20 mouse cellular contexts compared by ENCODE assay signal in the genomic region with DNA sequence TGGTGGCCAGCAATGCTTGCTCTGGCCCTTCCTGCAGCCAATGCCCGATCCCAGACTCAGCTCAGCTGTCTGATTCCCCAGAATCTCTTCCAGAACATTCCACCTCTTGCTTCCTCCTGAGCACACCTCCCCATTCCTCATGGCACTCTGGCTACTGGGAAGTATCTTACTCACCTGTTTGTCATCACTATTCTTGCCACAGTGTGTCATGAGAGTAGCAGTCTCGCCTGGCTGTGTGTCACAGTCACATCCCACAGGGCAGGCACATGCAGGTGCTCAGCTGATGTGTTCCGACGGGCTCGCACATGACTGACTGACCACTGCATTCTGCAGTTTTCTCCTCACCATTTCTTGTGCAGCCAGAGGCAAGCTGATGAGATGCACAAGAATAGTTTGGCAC.
DNase-seq lines count a peak whose midpoint lies in the region; ATAC-seq and TF ChIP-seq lines count a peak whose summit lies in the region.
"Had no signal": no experiment of that assay in that cellular context is flagged by ENCODE, and none has a peak within 500 bp of the region (broad histone marks: within the 10 kb centered on the region; RNA-seq: fewer than 3 reads in every experiment).

No protein-coding gene starts in this region.

- no peak overlapping the region for H3K9ac ChIP-seq in embryonic facial prominence, embryonic 14.5 days (ENCODE audit: low read depth, low read length)
- no peak overlapping the region for H3K9ac ChIP-seq in kidney, embryonic 15.5 days
- H3K9ac ChIP-seq in stomach, embryonic 16.5 days (ENCODE audit: low read length) = no peak overlapping the region
- H3K9ac ChIP-seq: embryonic facial prominence, embryonic 13.5 days; hindbrain, embryonic 12.5 days; liver, embryonic 15.5 days had no signal

- no peaks in the 10 kb centered on the region for H3K36me3 ChIP-seq in embryonic facial prominence, embryonic 14.5 days (ENCODE audit: control insufficient read depth, insufficient read depth, low read length)
- H3K36me3 ChIP-seq in embryonic facial prominence, embryonic 10.5 days (replicated peaks) = no peaks in the 10 kb centered on the region
- H3K36me3 ChIP-seq in kidney, embryonic 15.5 days = no peaks in the 10 kb centered on the region
- H3K36me3 ChIP-seq in kidney, adult 2 months (ENCODE audit: control insufficient read depth, insufficient read depth, low read length) = no peaks in the 10 kb centered on the region
- H3K36me3 ChIP-seq in limb, embryonic 10.5 days = no peaks in the 10 kb centered on the region
- no peaks in the 10 kb centered on the region for H3K36me3 ChIP-seq in stomach, embryonic 16.5 days (ENCODE audit: control insufficient read depth, insufficient read depth, low read length)
- H3K36me3 ChIP-seq: embryonic facial prominence, embryonic 13.5 days; forebrain, embryonic 10.5 days; hindbrain, embryonic 12.5 days; liver, embryonic 15.5 days had no signal

- peak overlapping the region; percentile 49; the same call in 1 of the 2 replicates for H3K27ac ChIP-seq in embryonic facial prominence, embryonic 14.5 days (replicated peaks; ENCODE audit: low read depth, low read length)
- no peak overlapping the region for H3K27ac ChIP-seq in embryonic facial prominence, embryonic 10.5 days (replicated peaks)
- H3K27ac ChIP-seq in kidney, embryonic 15.5 days = peak overlapping the region; percentile 18
- no peak overlapping the region; the same call in 1 of the 2 replicates for H3K27ac ChIP-seq in kidney, adult 2 months (ENCODE audit: insufficient read depth, low read depth, low read length)
- H3K27ac ChIP-seq in limb, embryonic 10.5 days = peak overlapping the region; percentile 51; the same call in 1 of the 2 replicates
- H3K27ac ChIP-seq in stomach, embryonic 16.5 days (ENCODE audit: low read length) = 0 out of 2 replicates have a peak overlapping the region, but pooled peaks have one; percentile 34
- H3K27ac ChIP-seq: embryonic facial prominence, embryonic 13.5 days; forebrain, embryonic 10.5 days; hindbrain, embryonic 12.5 days; liver, embryonic 15.5 days had no signal

- no peaks in the 10 kb centered on the region for H3K27me3 ChIP-seq in embryonic facial prominence, embryonic 14.5 days (replicated peaks; ENCODE audit: control insufficient read depth, insufficient read depth, low read length)
- H3K27me3 ChIP-seq in embryonic facial prominence, embryonic 10.5 days (replicated peaks; ENCODE audit: low read depth, poor library complexity, severe bottlenecking) = peaks cover 28% of the 10 kb centered on the region
- peaks cover 30% of the 10 kb centered on the region for H3K27me3 ChIP-seq in kidney, embryonic 15.5 days
- no peaks in the 10 kb centered on the region for H3K27me3 ChIP-seq in kidney, adult 2 months (replicated peaks; ENCODE audit: control insufficient read depth, insufficient read depth, low read length)
- H3K27me3 ChIP-seq in limb, embryonic 10.5 days (ENCODE audit: low read depth, poor library complexity, severe bottlenecking) = peaks cover 12% of the 10 kb centered on the region
- 0 out of 2 replicates have a peak, but pooled peaks cover 2% of the 10 kb centered on the region for H3K27me3 ChIP-seq in stomach, embryonic 16.5 days (ENCODE audit: control insufficient read depth, insufficient read depth, low read length)

- ATAC-seq in embryonic facial prominence, embryonic 14.5 days (ENCODE audit: low read depth) = no peak
- no peak for ATAC-seq in kidney, embryonic 15.5 days (replicated peaks; ENCODE audit: low FRiP score)
- ATAC-seq in stomach, embryonic 16.5 days (ENCODE audit: insufficient read depth, low FRiP score) = no peak
- ATAC-seq: activated CD4-positive, CD25-positive, alpha-beta regulatory T cell, adult 4 months; CD4-positive, CD25-positive, alpha-beta regulatory T cell, adult 4 months had no signal

- no peaks in the 10 kb centered on the region for H3K9me3 ChIP-seq in embryonic facial prominence, embryonic 14.5 days (ENCODE audit: control insufficient read depth, low read length)
- H3K9me3 ChIP-seq in embryonic facial prominence, embryonic 10.5 days = no peaks in the 10 kb centered on the region
- no peaks in the 10 kb centered on the region for H3K9me3 ChIP-seq in kidney, embryonic 15.5 days (replicated peaks)
- H3K9me3 ChIP-seq in limb, embryonic 10.5 days (replicated peaks) = no peaks in the 10 kb centered on the region
- no peaks in the 10 kb centered on the region for H3K9me3 ChIP-seq in stomach, embryonic 16.5 days (replicated peaks; ENCODE audit: control insufficient read depth, low read length)
- H3K9me3 ChIP-seq: embryonic facial prominence, embryonic 13.5 days; forebrain, embryonic 10.5 days; hindbrain, embryonic 12.5 days; liver, embryonic 15.5 days had no signal

- H3K4me2 ChIP-seq in embryonic facial prominence, embryonic 14.5 days (ENCODE audit: low read depth, low read length) = no peak overlapping the region
- H3K4me2 ChIP-seq in kidney, embryonic 15.5 days = no peak overlapping the region
- no peak overlapping the region for H3K4me2 ChIP-seq in stomach, embryonic 16.5 days (ENCODE audit: low read depth, low read length)
- H3K4me2 ChIP-seq: embryonic facial prominence, embryonic 13.5 days; hindbrain, embryonic 12.5 days; liver, embryonic 15.5 days had no signal

- no peak for DNase-seq in embryonic facial prominence, embryonic 14.5 days (ENCODE audit: low spot score)
- DNase-seq in embryonic facial prominence, embryonic 10.5 days (ENCODE audit: low spot score) = no peak
- DNase-seq in kidney, adult 2 months = no peak
- DNase-seq in limb, embryonic 10.5 days (ENCODE audit: low spot score) = no peak
- no peak for DNase-seq in lung, postnatal 25 days (ENCODE audit: low spot score)
- DNase-seq in right cerebral cortex, postnatal 36 days (ENCODE audit: low spot score in 2 of 2) = no peak
- DNase-seq: adrenal gland, postnatal 14 days; cerebellum, postnatal 10 days; gastrocnemius, postnatal 14 days; midbrain, embryonic 14.5 days; right cerebral cortex, postnatal 25 days; thymus, postnatal 25 days had no signal

- no peak for TF ChIP-seq CTCF in kidney, adult 2 months (conservative IDR thresholded peaks at IDR 0.05; ENCODE audit: insufficient read depth, insufficient read length, low read depth, low read length)

- TF ChIP-seq POLR2A in kidney, adult 2 months (IDR thresholded peaks at IDR 0.05; ENCODE audit: low read depth, low read length) = no peak

- WGBS in embryonic facial prominence, embryonic 14.5 days = 75% methylated on average over 5 of the region's 5 CpGs
- WGBS in embryonic facial prominence, embryonic 10.5 days = 88% methylated on average over 5 of the region's 5 CpGs
- 75% methylated on average over 5 of the region's 5 CpGs for WGBS in kidney, embryonic 15.5 days
- WGBS in kidney, adult 2 months = 68% methylated on average over 5 of the region's 5 CpGs
- WGBS in limb, embryonic 10.5 days = 86% methylated on average over 5 of the region's 5 CpGs
- WGBS in stomach, embryonic 16.5 days = 68% methylated on average over 5 of the region's 5 CpGs

- H3K4me1 ChIP-seq in embryonic facial prominence, embryonic 14.5 days (ENCODE audit: control insufficient read depth, insufficient read depth, low read length) = peaks cover 14% of the 10 kb centered on the region
- H3K4me1 ChIP-seq in embryonic facial prominence, embryonic 10.5 days = peaks cover 29% of the 10 kb centered on the region
- H3K4me1 ChIP-seq in kidney, embryonic 15.5 days = peaks cover 11% of the 10 kb centered on the region; the same call in 1 of the 2 replicates
- no peaks in the 10 kb centered on the region for H3K4me1 ChIP-seq in kidney, adult 2 months (ENCODE audit: control insufficient read depth, insufficient read depth, low read length)
- peaks cover 49% of the 10 kb centered on the region for H3K4me1 ChIP-seq in limb, embryonic 10.5 days
- H3K4me1 ChIP-seq in stomach, embryonic 16.5 days (ENCODE audit: control insufficient read depth, insufficient read depth, low read length) = peaks cover 2% of the 10 kb centered on the region; the same call in 1 of the 2 replicates
- H3K4me1 ChIP-seq: hindbrain, embryonic 12.5 days; liver, embryonic 15.5 days had no signal

- no peak overlapping the region for H3K4me3 ChIP-seq in embryonic facial prominence, embryonic 14.5 days (ENCODE audit: low read depth, low read length)
- H3K4me3 ChIP-seq in embryonic facial prominence, embryonic 10.5 days = no peak overlapping the region
- H3K4me3 ChIP-seq in kidney, embryonic 15.5 days (replicated peaks) = no peak overlapping the region
- no peak overlapping the region for H3K4me3 ChIP-seq in kidney, adult 2 months (ENCODE audit: insufficient read depth, low read depth, low read length)
- H3K4me3 ChIP-seq in limb, embryonic 10.5 days = no peak overlapping the region
- H3K4me3 ChIP-seq in stomach, embryonic 16.5 days (replicated peaks; ENCODE audit: low read length) = no peak overlapping the region
- H3K4me3 ChIP-seq: embryonic facial prominence, embryonic 13.5 days; forebrain, embryonic 10.5 days; hindbrain, embryonic 12.5 days; liver, embryonic 15.5 days had no signal

Comparison
In these comparisons a context has a peak if more than half of its experiments do, and no peak if none do; other contexts are left out.
1. H3K27ac ChIP-seq: peak in embryonic facial prominence, embryonic 14.5 days (single experiment), kidney, embryonic 15.5 days (single experiment), limb, embryonic 10.5 days (single experiment) and stomach, embryonic 16.5 days (single experiment); none in embryonic facial prominence, embryonic 10.5 days (single experiment) and kidney, adult 2 months (single experiment).